Comparison of ENCODE assay signal across 8 mouse cellular contexts in genomic region chr7:64871987-64872742, GRCm38 (mm10). TPM values are rescaled to one million over a fixed set of nuclear protein-coding genes. Genes with fewer than 3 reads are reported as not detected.
A peak's percentile ranks its signal among the peaks of the same experiment; 100 is the strongest.
DNase-seq lines count a peak whose midpoint lies in the region; ATAC-seq and TF ChIP-seq lines count a peak whose summit lies in the region.

No protein-coding gene starts in this region.

- H3K27ac ChIP-seq in hindbrain, embryonic 10.5 days: peak overlapping the region; percentile 98

- TF ChIP-seq CTCF in lung, adult 2 months (IDR thresholded peaks at IDR 0.05; ENCODE audit: insufficient read depth, low read length): no peak

- peaks cover 6% of the 10 kb centered on the region; the same call in 1 of the 2 replicates for H3K4me1 ChIP-seq in lung, adult 2 months (ENCODE audit: control insufficient read depth, insufficient read depth, low read length)
- H3K4me1 ChIP-seq in hindbrain, embryonic 10.5 days (replicated peaks): peaks cover 24% of the 10 kb centered on the region

- WGBS in lung, adult 2 months: 2% methylated on average over 33 of the region's 33 CpGs
- 2% methylated on average over 33 of the region's 33 CpGs for WGBS in hindbrain, embryonic 10.5 days

- no peaks in the 10 kb centered on the region for H3K27me3 ChIP-seq in hindbrain, embryonic 10.5 days (ENCODE audit: insufficient read depth, poor library complexity, severe bottlenecking)

- TF ChIP-seq POLR2A in lung, adult 2 months (IDR thresholded peaks at IDR 0.05; ENCODE audit: borderline replicate concordance, extremely low read depth, low read depth, low read length): no peak

- no peak for DNase-seq in lung, adult 2 months
- no peak for DNase-seq in lung, postnatal 36 days
- peak; percentile 2 for DNase-seq in c-Kit-positive CD71-negative TER-119-negative erythroid progenitor cells, embryonic 14.5 days (ENCODE audit: low read depth)
- DNase-seq in hindbrain, embryonic 10.5 days (ENCODE audit: low spot score): no peak
- DNase-seq in spleen, postnatal 36 days (ENCODE audit: low spot score in 2 of 2): no peak
- no peak for DNase-seq in adrenal gland, adult 8-10 months
- DNase-seq in cerebellum, postnatal 14 days: no peak

- H3K9me3 ChIP-seq in hindbrain, embryonic 10.5 days: no peaks in the 10 kb centered on the region

- peak overlapping the region; percentile 94 for H3K4me3 ChIP-seq in lung, adult 2 months (replicated peaks; ENCODE audit: extremely low read depth, low read depth, low read length)
- H3K4me3 ChIP-seq in hindbrain, embryonic 10.5 days: peak overlapping the region; percentile 93

- ATAC-seq in megakaryocyte-erythroid progenitor cell, adult 5-6 weeks (replicated peaks; ENCODE audit: low FRiP score, low TSS enrichment, poor library complexity, severe bottlenecking): peak; percentile 39

- H3K36me3 ChIP-seq in hindbrain, embryonic 10.5 days: peaks cover 15% of the 10 kb centered on the region

RNA-seq across cellular contexts. Expression of gene Nsmce3, which starts 0.6 kb away (rescaled TPM):
- polyA plus RNA-seq in lung, adult 2 months (2012; rRNA removed): 3.8 and 4.8 TPM in 2 replicates
- 10.6 and 12.1 TPM in 2 replicates for polyA plus RNA-seq in hindbrain, embryonic 10.5 days (2016; fragmentation: Nextera tagmentation; extraction: Ambion mirVana)
- 4.7 and 8.5 TPM in 2 replicates for total RNA-seq in megakaryocyte-erythroid progenitor cell, adult 5-6 weeks (2014; fragmentation: Nextera tagmentation)
- 6.0 and 6.1 TPM in 2 replicates for total RNA-seq in megakaryocyte-erythroid progenitor cell, adult 5-6 weeks (2017)
- total RNA-seq in adrenal gland, adult 8-10 months (2022): 10 to 100 TPM in 2 of 4 experiments, 1 to 10 TPM in 2; 8.7 to 12.0 (median 9.9) TPM
